Mouse (Mus musculus): Measurements from ENCODE around the gene Sh3d19.

DNA sequence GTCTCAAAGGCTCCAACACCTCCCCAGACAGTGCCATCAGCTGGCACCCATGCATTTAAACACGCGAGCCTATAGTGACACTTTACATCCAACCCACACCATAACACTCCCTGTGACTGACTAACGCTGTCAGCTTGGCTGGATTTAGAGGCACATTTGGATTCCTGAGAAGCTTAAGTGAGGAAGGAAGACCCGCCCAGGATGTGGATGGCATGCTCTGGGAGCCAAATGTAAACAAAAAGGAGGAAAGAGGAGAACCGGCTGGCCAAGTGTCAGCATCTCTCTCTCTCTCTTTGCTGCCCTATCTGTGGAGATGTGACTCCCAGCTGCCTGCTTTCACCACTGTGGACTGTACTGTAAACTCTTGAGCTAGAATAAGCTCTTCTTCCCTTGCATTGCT is 9.8 kb upstream of the Sh3d19 start:
- 0 out of 2 replicates have a peak, but pooled peaks have one; percentile 2 for TF ChIP-seq CTCF (IDR thresholded peaks at IDR 0.05; ENCODE audit: low read depth)
- no peak for TF ChIP-seq EP300 (optimal IDR thresholded peaks at IDR 0.05)
